Mouse (Mus musculus) cerebellum, adult 2 months (tissue): ENCODE results near the gene 1700008O03Rik.

ENCODE experiments used
- CTCF ChIP-seq: fragments of 200-500 bp; IDR thresholded peaks from 2 replicates; pipeline ENCODE4 v1.5.1; 2011; ENCODE audit warnings: low read depth, mild to moderate bottlenecking, control low read depth, low read length, moderate library complexity, borderline replicate concordance; ENCODE audit not compliant: insufficient read depth
- POLR2A ChIP-seq: fragments of 200-500 bp; IDR thresholded peaks from 2 replicates; pipeline ENCODE4 v1.6.1; 2011; ENCODE audit warnings: low read length, control low read depth, borderline replicate concordance; ENCODE audit not compliant: insufficient read depth

DNA sequence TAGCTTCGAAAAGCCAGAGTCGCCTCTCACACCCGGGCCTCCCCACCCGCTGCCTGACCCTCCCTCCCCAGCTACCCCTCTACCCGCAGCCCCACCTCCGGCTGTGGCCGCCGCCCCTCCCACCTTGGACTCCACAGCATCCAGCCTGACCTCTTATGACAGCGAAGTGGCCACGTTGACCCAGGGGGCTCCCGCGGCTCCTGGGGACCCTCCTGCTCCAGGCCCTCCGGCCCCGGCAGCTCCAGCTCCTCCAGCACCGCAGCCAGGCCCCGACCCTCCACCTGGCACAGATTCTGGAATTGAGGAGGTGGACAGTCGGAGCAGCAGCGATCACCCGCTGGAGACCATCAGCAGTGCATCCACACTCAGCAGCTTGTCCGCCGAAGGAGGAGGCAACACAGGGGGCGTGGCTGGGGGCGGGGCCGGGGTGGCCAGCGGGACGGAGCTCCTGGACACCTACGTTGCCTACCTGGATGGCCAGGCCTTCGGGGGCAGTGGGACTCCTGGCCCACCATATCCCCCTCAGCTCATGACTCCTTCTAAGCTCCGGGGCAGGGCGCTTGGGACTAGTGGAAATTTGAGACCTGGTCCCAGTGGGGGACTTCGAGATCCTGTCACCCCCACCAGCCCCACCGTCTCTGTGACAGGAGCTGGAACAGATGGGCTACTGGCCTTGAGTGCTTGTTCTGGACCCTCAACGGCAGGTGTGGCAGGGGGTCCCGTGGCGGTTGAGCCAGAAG lies 31.8 kb downstream of the 1700008O03Rik start:
- TF ChIP-seq POLR2A (no peak), CTCF (no peak)
